Mouse (Mus musculus) myocyte (in vitro differentiated cells): ENCODE results near the gene Gm20388.

Experiments used
- TCF12 ChIP-seq: IDR thresholded peaks from one replicate; pipeline ENCODE4 v1.6.1; 2011; ENCODE audit warnings: mild to moderate bottlenecking, control low read depth; ENCODE audit not compliant: poor library complexity, insufficient read depth, severe bottlenecking
- USF1 ChIP-seq: IDR thresholded peaks from one replicate; pipeline ENCODE4 v1.6.1; 2011; ENCODE audit warnings: low read depth, mild to moderate bottlenecking, control low read depth, moderate library complexity

GRCm38 (mm10) chr8:120937474-120937873, 1026.8 kb downstream of the Gm20388 start:
- TF ChIP-seq TCF12 (no peak), USF1 (no peak)
